Comparison of ENCODE assay signal across 11 mouse cellular contexts in genomic region chr12:21511043-21511665, GRCm38 (mm10).
DNase-seq lines count a peak whose midpoint lies in the region; ATAC-seq and TF ChIP-seq lines count a peak whose summit lies in the region.
"Had no signal": no experiment of that assay in that cellular context is flagged by ENCODE, and none has a peak within 500 bp of the region (broad histone marks: within the 10 kb centered on the region; RNA-seq: fewer than 3 reads in every experiment).

No protein-coding gene starts in this region.

- peak overlapping the region; percentile 92 for H3K27ac ChIP-seq in layer of hippocampus, adult 2 months
- 0 out of 2 replicates have a peak overlapping the region, but pooled peaks have one; percentile 20 for H3K27ac ChIP-seq in midbrain, embryonic 13.5 days
- H3K27ac ChIP-seq: embryonic facial prominence, embryonic 13.5 days; liver, embryonic 14.5 days had no signal

- peaks cover 15% of the 10 kb centered on the region for H3K4me1 ChIP-seq in midbrain, embryonic 13.5 days (replicated peaks)
- H3K4me1 ChIP-seq: embryonic facial prominence, embryonic 13.5 days had no signal

- no peaks in the 10 kb centered on the region for H3K27me3 ChIP-seq in midbrain, embryonic 13.5 days
- H3K27me3 ChIP-seq: embryonic facial prominence, embryonic 13.5 days had no signal

- no peak overlapping the region for H3K4me3 ChIP-seq in layer of hippocampus, adult 2 months
- H3K4me3 ChIP-seq in midbrain, embryonic 13.5 days (replicated peaks), result no peak overlapping the region
- H3K4me3 ChIP-seq: embryonic facial prominence, embryonic 13.5 days had no signal

- H3K36me3 ChIP-seq in midbrain, embryonic 13.5 days, result no peaks in the 10 kb centered on the region
- H3K36me3 ChIP-seq: embryonic facial prominence, embryonic 13.5 days had no signal

- no peak for TF ChIP-seq CTCF in layer of hippocampus, adult 2 months (conservative IDR thresholded peaks at IDR 0.05)

- ATAC-seq in midbrain, embryonic 13.5 days, result peak; percentile 79

- DNase-seq in layer of hippocampus, adult 11-12 months (ENCODE audit: low spot score), result peak; percentile 61
- DNase-seq in layer of hippocampus, adult 9-10 months (ENCODE audit: low spot score), result no peak
- peak; percentile 61 to 80 for DNase-seq in layer of hippocampus, adult 2 months (ENCODE audit: low spot score in 2 of 2)
- DNase-seq in telencephalon, adult 2 months (ENCODE audit: low read depth, low spot score), result peak; percentile 89
- no peak for DNase-seq in thymus, postnatal 0 days (ENCODE audit: low spot score)
- no peak for DNase-seq in kidney, postnatal 14 days
- DNase-seq in kidney, postnatal 4 days, result no peak
- DNase-seq: kidney, adult 11 months had no signal

- 64% methylated on average over 8 of the region's 8 CpGs for WGBS in midbrain, embryonic 13.5 days

- H3K4me2 ChIP-seq in midbrain, embryonic 13.5 days (replicated peaks), result no peak overlapping the region
- H3K4me2 ChIP-seq: embryonic facial prominence, embryonic 13.5 days had no signal

- H3K9me3 ChIP-seq in midbrain, embryonic 13.5 days, result 0 out of 2 replicates have a peak, but pooled peaks cover 3% of the 10 kb centered on the region

- H3K9ac ChIP-seq in midbrain, embryonic 13.5 days (replicated peaks), result no peak overlapping the region
- H3K9ac ChIP-seq: embryonic facial prominence, embryonic 13.5 days; liver, embryonic 14.5 days had no signal

Comparison
In these comparisons a context has a peak if more than half of its experiments do, and no peak if none do; other contexts are left out.
1. DNase-seq: peak in layer of hippocampus, adult 11-12 months (single experiment), layer of hippocampus, adult 2 months (2 of 2) and telencephalon, adult 2 months (single experiment); none in layer of hippocampus, adult 9-10 months (single experiment), thymus, postnatal 0 days (single experiment), kidney, postnatal 14 days (single experiment) and kidney, postnatal 4 days (0 of 2).